Mouse (Mus musculus): ENCODE results near the gene Gtdc1.
"Not testable (repeated sequence)": the region's sequence is repeated elsewhere in the genome, so short reads cannot be mapped to it uniquely, and the experiment has no call there.

Gtdc1 gene

GRCm38 (mm10) chr2:44763898-44764297 is 163.6 kb downstream of the Gtdc1 start:
- no peak for DNase-seq (ENCODE audit: low spot score)

DNA sequence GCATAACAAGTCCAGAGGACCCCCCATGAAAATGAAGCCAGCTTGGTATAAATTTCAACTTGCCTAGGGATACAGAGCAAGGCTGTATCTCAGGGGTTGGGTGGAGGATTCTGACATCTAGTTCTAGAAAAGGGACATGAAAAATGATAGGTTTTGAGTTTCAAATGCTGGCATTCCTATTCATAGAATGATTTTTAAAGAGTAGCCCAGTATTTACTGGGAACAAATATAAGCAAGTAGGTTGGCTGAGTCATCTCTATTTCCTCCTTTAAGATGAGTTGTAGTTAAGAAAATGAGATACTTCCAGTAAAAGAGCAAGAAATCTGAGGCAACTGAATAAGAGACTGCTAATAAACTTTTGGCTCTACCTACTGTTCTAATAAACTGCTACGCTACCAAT is 190.8 kb downstream of the Gtdc1 start:
- DNase-seq (ENCODE audit: low spot score), result no peak

DNA sequence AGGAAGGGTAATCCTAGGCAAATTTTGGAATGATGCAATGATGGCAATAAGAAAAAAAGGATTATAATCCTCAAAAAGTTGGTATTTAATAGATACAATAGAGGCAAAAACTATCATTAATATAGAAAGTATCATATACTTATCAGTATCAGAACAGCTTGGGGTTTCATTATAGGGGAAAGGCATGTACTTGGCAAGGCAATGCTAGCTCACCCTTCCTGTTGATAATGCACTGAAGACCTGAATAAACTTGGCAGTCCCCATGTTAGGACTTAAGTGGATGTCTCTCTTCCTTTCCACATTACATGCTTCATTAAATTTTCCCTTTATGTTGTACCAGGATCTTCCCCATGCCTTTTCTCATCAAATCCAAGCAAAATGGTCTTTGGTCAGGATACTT is 206.0 kb downstream of the Gtdc1 start:
- DNase-seq (ENCODE audit: low spot score), result no peak

GRCm38 (mm10) chr2:44705883-44706615 is 221.4 kb downstream of the Gtdc1 start:
- peak; percentile 21 for DNase-seq (ENCODE audit: low spot score)

GRCm38 (mm10) chr2:44700276-44700675 is 227.2 kb downstream of the Gtdc1 start:
- no peak for DNase-seq (ENCODE audit: low spot score)

DNA sequence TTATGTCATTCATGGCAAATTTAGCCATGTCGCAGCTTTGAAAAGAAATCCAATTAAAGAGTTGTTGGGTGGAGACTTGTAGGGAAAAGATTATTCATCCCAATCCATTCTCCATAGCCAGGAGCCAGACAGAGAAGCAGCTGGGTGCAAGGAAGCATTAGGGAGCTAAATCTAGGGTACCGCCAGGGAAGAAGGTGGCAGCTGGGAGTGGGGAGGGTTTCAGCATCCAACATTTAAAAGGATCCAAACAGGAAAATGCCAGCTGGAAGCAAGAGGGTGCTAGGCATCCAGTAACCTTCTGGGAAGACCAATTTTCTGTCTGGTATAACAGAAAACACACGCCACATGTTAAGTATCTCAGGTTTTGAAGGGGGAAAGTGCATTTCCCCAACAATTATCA is 231.0 kb downstream of the Gtdc1 start:
- DNase-seq (ENCODE audit: low spot score), result no peak

GRCm38 (mm10) chr2:44693898-44694297 is 233.6 kb downstream of the Gtdc1 start:
- DNase-seq (ENCODE audit: low spot score), result no peak

DNA sequence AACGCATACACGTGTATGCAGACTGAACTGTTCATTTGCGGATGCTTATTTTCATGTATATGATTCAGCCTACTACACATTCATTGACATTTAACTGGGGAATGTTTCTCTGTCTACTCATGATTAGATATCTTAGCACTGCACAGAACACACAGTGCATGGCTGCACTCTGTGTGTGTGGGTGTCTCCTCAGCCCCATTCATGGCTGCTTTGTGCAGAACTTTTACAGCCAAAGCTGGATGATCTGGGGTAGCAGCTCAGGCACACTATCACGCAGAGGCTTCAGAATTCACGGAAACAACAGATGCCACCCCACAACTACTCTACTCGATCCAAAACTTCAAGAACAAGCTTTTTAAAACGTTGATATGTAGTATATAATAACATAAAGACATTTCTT is 263.4 kb downstream of the Gtdc1 start:
- DNase-seq (ENCODE audit: low spot score), result no peak

DNA sequence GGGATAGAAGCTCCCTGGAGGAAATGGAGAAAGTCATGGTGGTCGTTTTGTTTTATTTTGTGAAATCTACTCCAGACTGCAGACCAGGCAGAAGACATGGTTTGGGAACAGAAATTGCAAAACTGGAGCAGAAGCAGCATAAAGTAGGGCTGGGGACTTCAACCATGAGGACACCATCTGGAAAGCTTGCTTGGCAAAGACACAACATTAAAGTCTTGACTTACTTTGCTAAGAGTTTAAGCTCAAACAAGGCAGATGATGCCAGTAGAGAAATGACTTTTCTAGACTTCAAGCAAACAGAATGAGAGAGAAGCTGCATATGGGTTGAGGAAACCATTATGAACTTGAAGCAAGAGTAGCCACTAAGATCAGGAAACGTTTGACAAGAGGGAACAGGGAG is 267.6 kb downstream of the Gtdc1 start:
- DNase-seq (ENCODE audit: low spot score), result no peak

DNA sequence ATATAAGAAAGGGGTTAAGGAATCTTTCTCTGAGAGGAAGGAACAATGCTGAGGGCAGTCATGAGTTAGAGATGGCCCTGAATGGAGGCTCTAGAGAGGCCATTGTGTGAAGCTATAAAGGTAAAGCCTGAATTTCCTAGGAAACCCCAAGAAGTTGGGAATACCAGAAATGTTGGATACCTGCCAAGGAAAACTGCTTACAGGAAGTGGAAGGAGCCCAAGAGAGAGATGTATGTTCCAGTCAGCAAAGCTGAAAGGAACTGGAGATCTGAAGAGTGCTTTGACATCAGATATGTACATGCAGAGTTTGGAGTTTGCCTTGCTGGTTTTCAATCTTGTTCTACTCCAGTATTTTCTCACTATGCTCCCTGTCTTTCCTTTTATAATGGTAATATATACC is 268.4 kb downstream of the Gtdc1 start:
- no peak for DNase-seq (ENCODE audit: low spot score)

GRCm38 (mm10) chr2:44648537-44648936 is 278.9 kb downstream of the Gtdc1 start:
- DNase-seq (ENCODE audit: low spot score), result no peak

DNA sequence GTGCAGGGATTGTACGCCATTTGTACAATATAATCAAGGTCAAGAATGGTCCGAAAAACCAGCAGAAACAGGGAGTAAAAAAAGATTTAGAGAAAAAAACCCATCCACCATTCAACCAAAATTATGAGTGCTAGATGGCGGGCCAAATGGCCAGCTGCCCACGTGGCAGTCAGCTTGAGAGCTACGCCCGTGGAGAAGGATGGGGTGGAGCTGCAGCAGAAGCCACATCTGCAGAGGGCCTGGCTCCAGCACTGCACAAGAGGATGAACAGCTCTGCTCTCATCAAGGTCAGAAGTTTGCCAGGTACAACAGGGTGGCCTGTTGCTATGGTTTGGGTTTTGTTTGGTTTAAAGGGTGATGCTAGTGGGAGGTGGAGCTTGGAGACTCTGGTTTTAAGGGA is 281.1 kb downstream of the Gtdc1 start:
- DNase-seq (ENCODE audit: low spot score), result no peak

- no peak for DNase-seq (ENCODE audit: low spot score)
Observed at GRCm38 (mm10) chr2:44639370-44639769, 288.1 kb downstream of the Gtdc1 start.

- DNase-seq (ENCODE audit: low spot score), result no peak
Observed at GRCm38 (mm10) chr2:44638157-44638556, 289.3 kb downstream of the Gtdc1 start.

- DNase-seq (ENCODE audit: low spot score), result no peak
Observed at GRCm38 (mm10) chr2:44633971-44634370, 293.5 kb downstream of the Gtdc1 start.

- no peak for DNase-seq (ENCODE audit: low spot score)
Observed at GRCm38 (mm10) chr2:44633064-44633463, 294.4 kb downstream of the Gtdc1 start.

GRCm38 (mm10) chr2:44632584-44632983 is 294.9 kb downstream of the Gtdc1 start:
- DNase-seq (ENCODE audit: low spot score), result no peak

- no peak for DNase-seq (ENCODE audit: low spot score)
Observed at GRCm38 (mm10) chr2:44631064-44631463, 296.4 kb downstream of the Gtdc1 start.

GRCm38 (mm10) chr2:44628778-44629177 is 298.7 kb downstream of the Gtdc1 start:
- no peak for DNase-seq (ENCODE audit: low spot score)

- no peak for DNase-seq (ENCODE audit: low spot score)
Observed at GRCm38 (mm10) chr2:44625154-44625553, 302.3 kb downstream of the Gtdc1 start.

DNA sequence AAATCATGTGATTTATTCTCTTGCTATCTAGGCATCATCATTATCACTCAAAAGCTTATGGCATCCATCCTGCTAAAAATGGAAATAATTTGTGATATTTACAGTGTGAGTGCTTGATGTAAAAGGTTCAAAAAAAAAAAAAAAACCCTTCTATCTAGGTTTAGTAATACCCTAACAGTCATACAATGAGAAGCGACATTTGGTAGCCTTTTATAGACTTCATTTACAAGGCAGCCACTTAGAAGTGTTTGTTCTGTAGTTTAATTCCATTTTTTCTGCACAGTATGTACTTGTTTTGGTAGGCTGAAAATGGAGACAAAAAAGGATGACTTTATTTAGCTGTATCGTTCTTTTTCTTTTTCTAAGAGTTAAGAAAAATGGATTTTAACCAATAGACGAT is 305.0 kb downstream of the Gtdc1 start:
- DNase-seq (ENCODE audit: low spot score), result no peak

DNA sequence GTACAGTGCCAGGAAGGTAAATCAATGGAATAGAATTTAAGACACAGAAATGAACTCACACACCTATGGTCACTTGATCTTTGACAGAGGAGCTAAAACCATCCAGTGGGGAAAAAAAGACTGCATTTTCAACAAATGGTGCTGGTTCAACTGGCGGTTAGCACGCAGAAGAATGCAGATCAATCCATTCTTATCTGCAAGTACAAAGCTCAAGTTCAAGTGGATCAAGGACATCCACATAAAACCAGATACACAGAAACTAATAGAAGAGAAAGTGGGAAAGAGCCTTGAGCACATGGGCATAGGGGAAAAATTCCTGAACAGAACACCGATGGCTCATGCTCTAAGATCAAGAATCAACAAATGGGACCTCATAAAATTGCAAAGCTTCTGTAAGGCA is 327.8 kb downstream of the Gtdc1 start:
- not testable (repeated sequence) for DNase-seq (ENCODE audit: low spot score)

DNA sequence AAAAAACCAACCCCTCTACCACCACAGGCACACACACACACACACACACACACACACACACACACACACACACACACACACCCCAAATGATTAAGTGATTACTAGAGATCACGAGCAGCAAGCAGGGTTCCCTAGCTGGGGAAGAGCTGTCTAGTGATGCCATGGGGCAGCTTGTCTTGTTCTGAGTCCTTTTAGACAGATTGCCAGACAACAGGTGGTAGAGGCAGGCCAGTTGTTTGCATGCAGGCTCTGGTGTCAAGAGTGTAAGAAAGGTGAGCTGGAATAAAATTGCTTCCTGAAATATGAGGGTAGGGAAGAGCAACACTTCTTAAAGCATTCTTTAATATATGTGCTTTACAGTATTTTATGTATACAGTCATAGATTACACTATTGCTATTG is 333.2 kb downstream of the Gtdc1 start:
- no peak for DNase-seq (ENCODE audit: low spot score)

DNA sequence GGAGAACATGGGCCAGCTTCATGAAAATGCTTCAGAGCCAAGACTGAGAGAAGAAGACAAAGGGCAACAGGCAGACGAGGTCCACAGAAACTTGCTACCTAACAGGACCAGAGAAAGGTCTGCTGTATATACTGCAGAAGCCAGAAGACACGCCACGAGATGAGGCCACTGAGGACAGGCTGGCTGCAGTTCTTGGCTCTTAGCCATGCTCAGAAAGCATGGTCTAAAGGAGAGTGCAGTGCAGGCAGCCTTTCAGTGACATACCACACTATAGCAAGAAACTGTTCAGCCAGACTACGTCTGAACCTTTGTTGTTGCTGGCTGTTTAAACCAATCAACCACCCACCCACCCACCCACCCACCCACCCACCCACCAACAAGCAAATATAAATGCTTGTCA is 336.6 kb downstream of the Gtdc1 start:
- no peak for DNase-seq (ENCODE audit: low spot score)
